In the genomic region with DNA sequence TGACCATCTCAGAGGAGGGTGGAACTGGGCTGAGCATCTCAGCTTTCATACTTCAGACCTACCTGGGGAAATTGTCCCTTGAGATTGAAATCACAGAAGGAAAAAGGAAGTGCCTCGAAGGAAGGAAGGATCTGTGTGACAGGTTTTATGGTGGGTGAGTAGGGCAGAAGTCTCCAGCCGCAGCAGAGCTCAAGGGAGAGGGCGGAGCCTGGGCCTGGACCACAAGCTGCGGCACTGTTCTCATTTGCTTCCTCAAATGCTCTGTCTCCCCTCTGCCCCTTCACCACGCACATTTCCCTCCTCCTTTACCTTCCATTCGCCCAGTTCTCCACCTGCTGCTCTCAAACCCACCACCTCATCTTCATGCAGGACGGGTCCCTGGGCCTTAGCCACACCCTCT, we compare ENCODE assay signal across 9 mouse cellular contexts. TPM values are rescaled to one million over a fixed set of nuclear protein-coding genes. Genes with fewer than 3 reads are reported as not detected.
DNase-seq lines count a peak whose midpoint lies in the region; ATAC-seq lines count a peak whose summit lies in the region.
"Had no signal": no experiment of that assay in that cellular context is flagged by ENCODE, and none has a peak within 500 bp of the region (broad histone marks: within the 10 kb centered on the region; RNA-seq: fewer than 3 reads in every experiment).

No protein-coding gene starts in this region.

- H3K9ac ChIP-seq in heart, embryonic 12.5 days, result no peak overlapping the region
- no peak overlapping the region for H3K9ac ChIP-seq in neural tube, embryonic 14.5 days (replicated peaks; ENCODE audit: low read depth, low read length)

- 0 out of 2 replicates have a peak, but pooled peaks cover 3% of the 10 kb centered on the region for H3K4me1 ChIP-seq in heart, embryonic 12.5 days (replicated peaks)
- peaks cover 25% of the 10 kb centered on the region for H3K4me1 ChIP-seq in limb, embryonic 10.5 days
- H3K4me1 ChIP-seq in neural tube, embryonic 14.5 days (ENCODE audit: control insufficient read depth, insufficient read depth, low read length), result no peaks in the 10 kb centered on the region

- DNase-seq in heart, postnatal 4 days, result no peak
- peak; percentile 77 for DNase-seq in MEL-GATA-1-ER (ENCODE audit: extremely low read depth, low read depth)
- no peak for DNase-seq in limb, embryonic 10.5 days (ENCODE audit: low spot score)
- no peak for DNase-seq in testis, postnatal 10 days (ENCODE audit: low spot score)
- no peak for DNase-seq in retina, embryonic 14.5 days (ENCODE audit: low spot score)
- no peak for DNase-seq in ovary, postnatal 10 days (ENCODE audit: low spot score)

- 32% methylated on average over 7 of the region's 7 CpGs for WGBS in heart, embryonic 12.5 days
- WGBS in limb, embryonic 10.5 days, result 14% methylated on average over 7 of the region's 7 CpGs
- 9% methylated on average over 7 of the region's 7 CpGs for WGBS in neural tube, embryonic 14.5 days

- peaks cover 34% of the 10 kb centered on the region for H3K27me3 ChIP-seq in heart, embryonic 12.5 days (replicated peaks)
- peaks cover 9% of the 10 kb centered on the region; the same call in 1 of the 2 replicates for H3K27me3 ChIP-seq in limb, embryonic 10.5 days (ENCODE audit: low read depth, poor library complexity, severe bottlenecking)
- H3K27me3 ChIP-seq in neural tube, embryonic 14.5 days (ENCODE audit: control insufficient read depth, insufficient read depth, low read length), result no peaks in the 10 kb centered on the region

- no peak for ATAC-seq in heart, embryonic 12.5 days (ENCODE audit: insufficient number of reproducible peaks, low FRiP score)
- ATAC-seq in neural tube, embryonic 14.5 days (ENCODE audit: low read depth), result 0 out of 2 replicates have a peak, but pooled peaks have one; percentile 46

- no peaks in the 10 kb centered on the region for H3K36me3 ChIP-seq in heart, embryonic 12.5 days
- H3K36me3 ChIP-seq in limb, embryonic 10.5 days, result no peaks in the 10 kb centered on the region
- H3K36me3 ChIP-seq in neural tube, embryonic 14.5 days (ENCODE audit: control insufficient read depth, insufficient read depth, low read length), result no peaks in the 10 kb centered on the region

- 0 out of 2 replicates have a peak, but pooled peaks cover 4% of the 10 kb centered on the region for H3K9me3 ChIP-seq in heart, embryonic 12.5 days (replicated peaks)
- H3K9me3 ChIP-seq in limb, embryonic 10.5 days (replicated peaks), result no peaks in the 10 kb centered on the region
- H3K9me3 ChIP-seq in neural tube, embryonic 14.5 days (ENCODE audit: control insufficient read depth, low read length), result no peaks in the 10 kb centered on the region

- H3K27ac ChIP-seq in heart, embryonic 12.5 days (ENCODE audit: poor library complexity, severe bottlenecking), result no peak overlapping the region
- peak overlapping the region; percentile 39 for H3K27ac ChIP-seq in limb, embryonic 10.5 days
- H3K27ac ChIP-seq in neural tube, embryonic 14.5 days (ENCODE audit: low read depth, low read length), result no peak overlapping the region
- H3K27ac ChIP-seq: heart, adult 2 months had no signal

- no peak overlapping the region for H3K4me3 ChIP-seq in heart, embryonic 12.5 days
- H3K4me3 ChIP-seq in limb, embryonic 10.5 days, result no peak overlapping the region
- H3K4me3 ChIP-seq in neural tube, embryonic 14.5 days (ENCODE audit: low read depth, low read length), result no peak overlapping the region
- H3K4me3 ChIP-seq: heart, adult 2 months had no signal

- H3K4me2 ChIP-seq in heart, embryonic 12.5 days, result 0 out of 2 replicates have a peak overlapping the region, but pooled peaks have one; percentile 9
- no peak overlapping the region for H3K4me2 ChIP-seq in neural tube, embryonic 14.5 days (ENCODE audit: low read depth, low read length)

RNA-seq across cellular contexts. Expression of gene Notch2, which starts 42.2 kb away (rescaled TPM):
- polyA plus RNA-seq in heart, embryonic 12.5 days (2016; fragmentation: Nextera tagmentation; extraction: Ambion mirVana), result 16.7 and 17.7 TPM in 2 replicates
- total RNA-seq in heart, postnatal 4 days (2021), result 10 to 100 TPM; 38.5 to 40.1 TPM
- 22.7 and 29.6 TPM in 2 replicates for polyA plus RNA-seq in limb, embryonic 10.5 days (2016; fragmentation: Nextera tagmentation; extraction: Ambion mirVana)
- 8.2 and 13.6 TPM in 2 replicates for polyA plus RNA-seq in neural tube, embryonic 14.5 days (2014; fragmentation: Nextera tagmentation; extraction: Ambion mirVana)
